Mouse (Mus musculus) small intestine, adult 2 months (tissue): ENCODE measurements around the gene Gm2042. TPM values are rescaled to one million over a fixed set of nuclear protein-coding genes. Genes with fewer than 3 reads are reported as not detected.
"Not testable (repeated sequence)": the region's sequence is repeated elsewhere in the genome, so short reads cannot be mapped to it uniquely, and the experiment has no call there.

Source experiments
- H3K27ac ChIP-seq: fragments of 200-500 bp; 2 replicates; pipeline ENCODE4 v1.5.1; 2012; ENCODE audit warnings: low read depth, low read length, control low read depth, inconsistent platforms; ENCODE audit not compliant: insufficient read depth
- H3K27me3 ChIP-seq: fragments of 200-500 bp; 2 replicates; pipeline ENCODE4 v1.6.1; 2012; ENCODE audit warnings: mild to moderate bottlenecking, moderate library complexity, low read length, inconsistent platforms; ENCODE audit not compliant: control insufficient read depth, insufficient read depth
- H3K36me3 ChIP-seq: fragments of 200-500 bp; 2 replicates; pipeline ENCODE4 v1.6.1; 2012; ENCODE audit warnings: mild to moderate bottlenecking, low read length, control low read depth, inconsistent platforms; ENCODE audit not compliant: control insufficient read depth, insufficient read depth
- H3K4me1 ChIP-seq: fragments of 200-500 bp; 2 replicates; pipeline ENCODE4 v1.6.1; 2012; ENCODE audit warnings: low read length, inconsistent platforms, mixed read lengths; ENCODE audit not compliant: control insufficient read depth, insufficient read depth, insufficient read length
- H3K4me3 ChIP-seq: fragments of 200-500 bp; 2 replicates; pipeline ENCODE4 v1.5.1; 2012; ENCODE audit warnings: low read depth, mild to moderate bottlenecking, control low read depth, inconsistent platforms, low read length, moderate library complexity
- WGBS: fragments of 180-500 bp; shearing (Covaris S2); methylation state at CpG from one replicate; pipeline ENCODE4 v1.1.7; 2018; 5-methylcytosine and 5-hydroxymethylcytosine counted together
- polyA plus RNA-seq: library from polyadenylated mRNA; depleted of rRNA; stranded (reverse); fragments of >200 nt; gene quantifications from 2 replicates; pipeline ENCODE4 v1.2.3, GENCODE M21; 2012; rRNA removed

Gene Gm2042
- not detected in 2 replicates for polyA plus RNA-seq

- not testable (repeated sequence) for H3K4me1 ChIP-seq, H3K27ac ChIP-seq, H3K36me3 ChIP-seq, H3K4me3 ChIP-seq, H3K27me3 ChIP-seq
- 83% methylated on average over 2 of the region's 2 CpGs for WGBS
Measured at GRCm38 (mm10) chr12:87953780-87954179, at the start of gene Gm2042. Gene Gm2042, plus strand, starts transcription at chr12:87954080.

GRCm38 (mm10) chr12:87919721-87920120 lies 34.2 kb upstream of the Gm2042 start, which contains the start of gene Gm2035:
Gene Gm2035, minus strand, starts transcription at chr12:87919857.
- H3K36me3 ChIP-seq, H3K27ac ChIP-seq, H3K4me3 ChIP-seq, H3K27me3 ChIP-seq, H3K4me1 ChIP-seq: not testable (repeated sequence)
- WGBS: 73% methylated on average over 2 of the region's 2 CpGs

DNA sequence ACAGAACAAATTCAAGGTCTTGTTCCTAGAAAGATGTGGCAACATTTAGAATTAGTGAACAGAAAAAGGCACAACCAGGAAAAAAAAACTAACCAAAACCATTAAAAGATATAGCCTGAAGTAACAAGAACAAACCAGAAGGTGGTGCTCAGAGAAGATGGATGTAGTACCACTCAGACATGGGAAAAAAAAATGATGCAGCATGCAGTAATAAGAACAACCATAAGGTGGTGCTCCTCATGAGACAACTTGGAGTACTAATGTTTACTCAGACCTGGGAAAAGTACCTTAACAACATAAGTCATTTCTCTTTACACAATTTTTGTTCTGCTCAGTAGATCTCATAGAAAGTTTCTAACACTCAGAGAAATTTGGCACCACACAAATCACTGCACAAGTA lies 30.1 kb downstream of the Gm2042 start:
- not testable (repeated sequence) for H3K4me3 ChIP-seq, H3K27ac ChIP-seq, H3K4me1 ChIP-seq, H3K36me3 ChIP-seq, H3K27me3 ChIP-seq

DNA sequence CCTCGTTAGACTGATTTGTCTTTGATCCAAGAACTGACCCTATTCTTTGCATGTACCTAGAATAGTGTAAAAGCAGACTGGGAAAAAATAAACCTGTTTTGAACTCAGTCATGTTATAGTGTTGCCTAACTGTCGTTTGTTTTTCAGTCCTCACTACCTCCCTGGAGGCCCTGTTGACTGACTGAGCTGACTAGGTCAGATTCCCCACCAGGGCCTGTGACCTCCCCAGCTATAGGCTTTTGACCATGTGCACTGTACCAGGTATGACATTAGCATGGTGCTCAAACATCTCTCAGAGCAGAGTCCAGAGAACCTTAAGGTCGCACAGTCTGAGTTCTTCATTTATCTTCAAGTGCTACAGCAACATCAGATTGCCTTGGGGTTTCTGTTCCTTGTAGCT lies 50.2 kb downstream of the Gm2042 start:
- not testable (repeated sequence) for H3K27ac ChIP-seq, H3K4me3 ChIP-seq, H3K36me3 ChIP-seq, H3K27me3 ChIP-seq, H3K4me1 ChIP-seq
- 50% methylated on average over 3 of the region's 3 CpGs for WGBS

Other genes with a start within 250 kb of the Gm2042 start
- not detected in 2 replicates for gene Gm21319, start 178.3 kb upstream of the Gm2042 start, polyA plus RNA-seq
- gene Gm21936, start 158.6 kb upstream of the Gm2042 start, polyA plus RNA-seq: not detected in 2 replicates
- not detected in 2 replicates for gene BB287469, start 137.5 kb upstream of the Gm2042 start, polyA plus RNA-seq
- gene Gm2001, start 111.7 kb upstream of the Gm2042 start, polyA plus RNA-seq: not detected in 2 replicates
- not detected in 2 replicates for gene Gm2016, start 80.0 kb upstream of the Gm2042 start, polyA plus RNA-seq
- not detected in 2 replicates for gene Gm2022, start 58.7 kb upstream of the Gm2042 start, polyA plus RNA-seq
- gene Gm2035, start 34.2 kb upstream of the Gm2042 start, polyA plus RNA-seq: not detected in 2 replicates
- gene Gm2075, start 57.8 kb downstream of the Gm2042 start, polyA plus RNA-seq: not detected in 2 replicates
- gene Gm6803, start 64.7 kb downstream of the Gm2042 start, polyA plus RNA-seq: not detected in 2 replicates
- gene Gm2056, start 72.9 kb downstream of the Gm2042 start, polyA plus RNA-seq: not detected in 2 replicates
- not detected in 2 replicates for gene Gm16368, start 129.6 kb downstream of the Gm2042 start, polyA plus RNA-seq
- not detected in 2 replicates for gene Gm10436, start 228.0 kb downstream of the Gm2042 start, polyA plus RNA-seq